Mouse (Mus musculus) heart, embryonic 15.5 days (tissue): ENCODE results near the gene Smim24. TPM values are rescaled to one million over a fixed set of nuclear protein-coding genes. Genes with fewer than 3 reads are reported as not detected.
A peak's percentile ranks its signal among the peaks of the same experiment; 100 is the strongest.

Experiments used
- ATAC-seq: fragments of 200-750 bp; cut with Nextera tagmentation; replicated peaks from 2 replicates; pipeline ENCODE4 v1.8.0; 2017; ENCODE audit warnings: low read depth, moderate TSS enrichment; ENCODE audit not compliant: insufficient number of reproducible peaks, insufficient read depth, low FRiP score
- H3K27ac ChIP-seq: fragments of 300-500 bp; sonication (generic); 2 replicates; pipeline ENCODE4 v1.5.1; 2015; ENCODE audit warnings: mild to moderate bottlenecking, inconsistent platforms
- H3K27me3 ChIP-seq: fragments of 300-500 bp; sonication (generic); 2 replicates; pipeline ENCODE4 v1.6.1; 2015; ENCODE audit warnings: inconsistent platforms
- H3K36me3 ChIP-seq: fragments of 300-500 bp; sonication (generic); 2 replicates; pipeline ENCODE4 v1.6.1; 2015; ENCODE audit warnings: mild to moderate bottlenecking, inconsistent platforms
- H3K4me1 ChIP-seq: fragments of 300-500 bp; sonication (generic); replicated peaks from 2 replicates; pipeline ENCODE4 v1.6.1; 2015; ENCODE audit warnings: inconsistent platforms
- H3K4me2 ChIP-seq: fragments of 300-500 bp; sonication (generic); 2 replicates; pipeline ENCODE4 v1.6.1; 2015; ENCODE audit warnings: inconsistent platforms, mild to moderate bottlenecking, moderate library complexity
- H3K4me3 ChIP-seq: fragments of 300-500 bp; sonication (generic); 2 replicates; pipeline ENCODE4 v1.5.1; 2015; ENCODE audit warnings: mild to moderate bottlenecking, inconsistent platforms
- H3K9ac ChIP-seq: fragments of 300-500 bp; sonication (generic); 2 replicates; pipeline ENCODE4 v1.6.1; 2015; ENCODE audit warnings: mild to moderate bottlenecking, inconsistent platforms
- H3K9me3 ChIP-seq: fragments of 300-500 bp; sonication (generic); replicated peaks from 2 replicates; pipeline ENCODE4 v1.6.1; 2016; ENCODE audit warnings: inconsistent platforms
- WGBS: fragments of 180-500 bp; shearing (Covaris S2); methylation state at CpG from one replicate; pipeline ENCODE4 v1.1.7; 2015; ENCODE audit warnings: mixed read lengths; 5-methylcytosine and 5-hydroxymethylcytosine counted together
- polyA plus RNA-seq: library from polyadenylated mRNA; unstranded; fragments of >200 nt; fragmentation: Nextera tagmentation; extraction: Ambion mirVana; gene quantifications from 2 replicates; pipeline ENCODE4 v1.2.1, GENCODE M21; 2015

The Smim24 gene
- polyA plus RNA-seq, 1 experiment from 2014 or later, result 4.1 TPM

DNA sequence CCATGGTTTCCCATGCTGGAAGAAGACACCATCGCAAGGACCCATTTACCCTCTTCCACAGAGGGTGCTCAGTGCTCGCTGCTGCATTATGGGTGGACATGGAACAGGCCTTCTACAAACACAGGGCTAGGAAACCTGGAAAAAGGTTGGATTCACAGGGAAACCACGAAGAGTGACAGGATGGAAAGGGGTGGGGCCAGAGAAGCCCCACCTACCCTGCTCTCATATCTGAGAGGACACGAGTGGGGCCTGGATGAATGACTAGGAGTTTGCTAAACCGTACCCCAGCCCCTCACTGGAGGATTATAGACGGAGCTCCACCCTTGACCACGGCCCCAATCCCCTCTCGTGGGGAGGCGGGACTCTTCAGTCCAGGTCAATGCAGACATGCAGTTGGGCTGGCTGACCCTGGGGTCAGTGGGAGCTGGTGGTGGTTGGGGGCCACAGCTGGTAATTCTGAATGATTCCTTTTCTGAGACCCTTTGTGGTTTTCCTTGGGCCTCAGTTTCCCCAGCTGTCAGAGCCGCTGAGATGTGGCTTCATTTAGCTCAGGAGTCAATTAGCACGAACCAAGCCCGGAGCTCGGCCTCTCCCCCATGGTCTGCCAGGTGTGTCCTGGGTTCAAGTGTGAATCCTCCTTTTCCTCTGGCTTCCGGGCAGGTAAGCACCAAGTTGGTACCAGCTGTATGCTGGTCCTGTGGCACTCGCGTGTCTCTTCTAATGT, 19.9 kb downstream of the Smim24 start:
- H3K4me1 ChIP-seq, result peaks cover 100% of the 10 kb centered on the region
- WGBS, result 65% methylated on average over 16 of the region's 16 CpGs
- ATAC-seq, result no peak
- no peaks in the 10 kb centered on the region for H3K36me3 ChIP-seq
- no peaks in the 10 kb centered on the region for H3K9me3 ChIP-seq
- H3K27ac ChIP-seq, result peak overlapping the region; percentile 98
- H3K4me3 ChIP-seq, result no peak overlapping the region
- peak overlapping the region; percentile 49 for H3K4me2 ChIP-seq
- no peaks in the 10 kb centered on the region for H3K27me3 ChIP-seq
- H3K9ac ChIP-seq, result peak overlapping the region; percentile 37; the same call in 1 of the 2 replicates

DNA sequence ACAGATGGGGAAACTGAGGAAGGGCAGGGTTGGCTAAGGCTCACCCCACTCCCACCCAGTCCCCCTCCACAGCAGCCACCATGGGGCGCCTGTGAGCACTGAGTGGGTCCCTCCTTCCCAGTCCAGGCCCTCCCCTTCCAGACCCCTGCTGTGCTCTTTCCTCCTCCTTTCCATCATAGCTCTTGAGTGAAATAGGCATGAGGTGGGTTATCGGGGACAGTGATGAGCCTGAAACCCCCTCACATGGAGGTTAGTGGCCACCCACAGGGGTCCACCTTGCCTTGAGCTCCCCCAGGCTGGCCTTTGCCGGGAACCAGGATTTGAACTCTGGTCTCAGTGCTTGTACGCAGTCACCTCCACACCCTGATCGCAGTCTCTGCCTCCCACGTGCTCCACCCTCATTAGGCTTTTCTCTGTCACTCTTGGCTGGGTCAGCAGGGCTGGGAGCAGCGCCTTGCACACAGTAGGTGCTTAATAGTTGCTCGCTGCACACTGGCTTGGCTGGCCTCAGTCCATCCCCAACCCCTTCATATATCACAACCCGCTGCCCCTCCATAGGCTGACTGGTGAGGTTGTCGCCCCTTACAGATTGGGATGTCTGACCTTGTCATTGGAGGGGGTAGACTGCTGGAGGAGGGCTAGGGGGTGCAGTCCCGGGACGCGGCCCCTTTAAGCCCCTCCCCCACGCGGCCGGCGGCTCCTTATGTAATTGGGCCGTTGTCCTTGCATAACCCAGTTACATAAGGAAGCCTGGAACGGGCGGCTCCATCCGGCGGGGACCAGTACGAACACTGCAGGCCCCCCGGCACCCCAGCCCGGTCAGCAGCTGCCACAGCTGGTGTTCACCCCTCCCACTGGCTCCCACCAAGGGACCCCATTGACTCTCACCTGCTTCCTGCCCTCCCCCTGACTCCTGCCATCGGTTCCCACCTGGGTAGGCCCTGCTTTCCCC, 20.7 kb downstream of the Smim24 start:
- WGBS, result 35% methylated on average over 26 of the region's 26 CpGs

DNA sequence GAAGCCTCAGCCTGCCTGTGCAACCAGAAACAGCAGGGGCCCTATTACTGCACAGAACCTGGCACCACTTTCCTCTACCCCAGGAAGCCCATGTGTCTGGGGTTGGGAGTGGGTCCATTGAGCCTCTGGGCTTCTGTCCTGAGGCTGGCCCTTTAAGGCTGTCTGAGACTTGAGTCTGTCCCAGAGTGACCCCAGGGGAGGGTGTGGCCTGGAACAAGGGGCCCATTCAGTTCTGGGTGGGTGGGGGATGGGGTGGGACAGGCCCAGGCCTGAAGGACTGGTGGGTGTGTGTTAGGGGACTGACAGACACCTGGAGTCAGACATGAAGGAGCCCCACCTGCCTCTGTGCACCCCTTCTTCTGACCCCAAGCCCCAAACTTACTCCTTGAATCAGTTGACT, 21.8 kb downstream of the Smim24 start:
- H3K27ac ChIP-seq, result peak overlapping the region; percentile 98
- no peaks in the 10 kb centered on the region for H3K36me3 ChIP-seq
- no peak overlapping the region for H3K9ac ChIP-seq
- no peak overlapping the region for H3K4me2 ChIP-seq
- H3K4me3 ChIP-seq, result no peak overlapping the region
- H3K4me1 ChIP-seq, result peaks cover 98% of the 10 kb centered on the region
- ATAC-seq, result no peak
- H3K9me3 ChIP-seq, result no peaks in the 10 kb centered on the region
- no peaks in the 10 kb centered on the region for H3K27me3 ChIP-seq

More for the DNA sequence above, 20.7 kb downstream of the Smim24 start:
- H3K4me1 ChIP-seq, result peaks cover 100% of the 10 kb centered on the region
- H3K27ac ChIP-seq, result peak overlapping the region; percentile 98
- no peak for ATAC-seq
- H3K4me3 ChIP-seq, result peak overlapping the region; percentile 7; the same call in 1 of the 2 replicates
- H3K9ac ChIP-seq, result no peak overlapping the region
- H3K36me3 ChIP-seq, result no peaks in the 10 kb centered on the region
- no peaks in the 10 kb centered on the region for H3K27me3 ChIP-seq
- no peaks in the 10 kb centered on the region for H3K9me3 ChIP-seq
- H3K4me2 ChIP-seq, result peak overlapping the region; percentile 44

DNA sequence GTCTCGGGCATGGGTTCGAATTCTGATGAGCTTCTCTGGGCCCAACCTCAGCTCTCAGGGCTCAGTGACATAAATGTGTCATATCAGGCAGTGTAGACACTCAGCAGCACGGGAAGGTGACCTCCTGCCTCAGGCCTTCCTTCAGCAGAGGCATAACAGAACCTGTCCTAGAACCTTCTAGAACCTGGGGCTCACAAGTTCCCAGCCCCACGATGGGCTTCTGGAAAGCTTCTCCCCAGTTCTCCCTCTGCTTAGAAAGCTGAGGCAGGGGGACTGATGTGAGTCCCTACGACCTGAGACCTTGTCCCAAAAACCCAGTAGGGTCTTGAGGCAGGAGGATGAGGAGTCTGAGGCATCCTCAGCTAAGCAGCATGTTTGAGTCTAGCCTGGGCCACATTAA, 22.3 kb downstream of the Smim24 start:
- ATAC-seq, result no peak
- peak overlapping the region; percentile 98 for H3K27ac ChIP-seq
- 70% methylated on average over 5 of the region's 5 CpGs for WGBS

DNA sequence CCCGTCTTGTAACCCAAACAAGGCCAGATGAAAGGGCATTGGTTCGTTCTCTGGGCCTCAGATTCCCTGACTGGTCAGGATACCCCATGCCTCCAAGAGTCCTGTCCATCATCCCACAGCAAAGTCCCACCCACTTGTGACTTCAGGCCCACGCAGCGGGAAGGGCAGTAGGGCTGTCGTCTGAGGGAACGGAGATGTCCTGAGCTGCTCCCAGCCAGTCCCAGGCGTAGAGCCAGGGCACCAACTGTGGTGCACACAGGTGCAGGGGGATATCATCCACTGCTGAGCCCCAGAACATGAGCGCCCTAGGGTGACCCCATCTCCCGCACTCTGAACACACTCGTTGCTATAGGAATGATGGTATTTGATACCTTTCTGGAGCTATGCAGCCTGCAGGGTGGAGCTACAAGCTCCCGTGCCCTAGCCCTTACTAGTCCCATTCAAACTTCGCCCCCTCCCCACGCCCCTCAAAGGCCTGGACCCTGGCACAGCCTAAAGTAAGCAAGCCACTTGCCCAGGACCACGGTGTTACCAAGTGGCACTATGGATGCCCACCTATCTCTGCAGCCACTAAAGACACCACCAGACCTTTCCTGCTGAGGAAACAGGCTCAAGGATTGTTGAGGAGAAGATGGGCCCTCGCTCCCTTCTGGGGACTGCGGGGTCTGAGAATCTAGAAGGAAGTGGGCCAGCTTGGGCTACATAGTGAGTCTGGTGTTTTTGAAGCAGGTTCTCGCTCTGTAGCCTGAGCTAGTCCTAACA, 22.9 kb downstream of the Smim24 start:
- Histone ChIP-seq H3K27me3 (no peaks in the 10 kb centered on the region), H3K27ac (peak overlapping the region; percentile 48), H3K4me2 (no peak overlapping the region), H3K9me3 (no peaks in the 10 kb centered on the region), H3K9ac (no peak overlapping the region), H3K4me3 (no peak overlapping the region), H3K4me1 (peaks cover 92% of the 10 kb centered on the region), H3K36me3 (peaks cover 7% of the 10 kb centered on the region; the same call in 1 of the 2 replicates)
- WGBS, result 72% methylated on average over 17 of the region's 17 CpGs
- no peak for ATAC-seq

More for the DNA sequence above, 22.3 kb downstream of the Smim24 start:
- H3K4me2 ChIP-seq, result no peak overlapping the region
- peaks cover 2% of the 10 kb centered on the region; the same call in 1 of the 2 replicates for H3K36me3 ChIP-seq
- no peak overlapping the region for H3K4me3 ChIP-seq
- no peak overlapping the region for H3K9ac ChIP-seq
- no peaks in the 10 kb centered on the region for H3K9me3 ChIP-seq
- H3K4me1 ChIP-seq, result peaks cover 95% of the 10 kb centered on the region
- no peaks in the 10 kb centered on the region for H3K27me3 ChIP-seq

DNA sequence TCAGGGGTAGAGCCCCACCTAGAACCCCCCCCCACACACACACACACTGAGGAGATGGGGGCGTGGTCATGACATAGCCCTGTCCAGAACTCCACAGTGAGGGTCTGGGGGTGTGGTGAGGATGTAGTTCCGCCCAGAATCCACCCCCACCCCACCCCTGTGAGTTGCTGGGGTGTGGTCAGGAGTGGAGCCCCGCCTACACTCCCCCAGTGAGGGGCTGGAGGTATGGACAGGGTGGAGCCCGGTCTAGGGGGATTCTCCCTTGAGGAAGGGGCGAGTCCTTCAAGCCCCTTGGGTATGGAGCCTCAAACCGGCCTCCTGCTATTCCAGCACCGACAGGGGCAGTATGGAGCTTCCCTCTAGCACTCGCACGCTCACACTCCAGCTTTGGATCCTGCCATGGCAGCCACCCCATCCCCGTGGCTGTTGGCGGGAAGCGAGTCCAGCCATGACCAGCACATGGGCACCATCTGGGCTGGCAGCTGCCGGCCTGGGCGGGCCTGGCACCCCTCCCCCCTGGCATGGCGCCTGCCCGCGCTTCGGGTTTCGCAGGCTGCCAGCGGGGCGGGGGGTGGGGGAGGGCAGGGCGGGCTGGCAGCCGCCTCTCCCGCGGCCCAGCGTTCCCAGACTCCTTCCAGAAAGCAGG, 23.9 kb downstream of the Smim24 start:
- H3K27ac ChIP-seq, result peak overlapping the region; percentile 48
- peaks cover 85% of the 10 kb centered on the region for H3K4me1 ChIP-seq
- H3K27me3 ChIP-seq, result no peaks in the 10 kb centered on the region
- H3K9me3 ChIP-seq, result no peaks in the 10 kb centered on the region
- peaks cover 7% of the 10 kb centered on the region; the same call in 1 of the 2 replicates for H3K36me3 ChIP-seq
- peak overlapping the region; percentile 34 for H3K4me3 ChIP-seq
- peak; percentile 41 for ATAC-seq
- WGBS, result 3% methylated on average over 26 of the region's 26 CpGs
- H3K9ac ChIP-seq, result peak overlapping the region; percentile 41
- H3K4me2 ChIP-seq, result peak overlapping the region; percentile 66

DNA sequence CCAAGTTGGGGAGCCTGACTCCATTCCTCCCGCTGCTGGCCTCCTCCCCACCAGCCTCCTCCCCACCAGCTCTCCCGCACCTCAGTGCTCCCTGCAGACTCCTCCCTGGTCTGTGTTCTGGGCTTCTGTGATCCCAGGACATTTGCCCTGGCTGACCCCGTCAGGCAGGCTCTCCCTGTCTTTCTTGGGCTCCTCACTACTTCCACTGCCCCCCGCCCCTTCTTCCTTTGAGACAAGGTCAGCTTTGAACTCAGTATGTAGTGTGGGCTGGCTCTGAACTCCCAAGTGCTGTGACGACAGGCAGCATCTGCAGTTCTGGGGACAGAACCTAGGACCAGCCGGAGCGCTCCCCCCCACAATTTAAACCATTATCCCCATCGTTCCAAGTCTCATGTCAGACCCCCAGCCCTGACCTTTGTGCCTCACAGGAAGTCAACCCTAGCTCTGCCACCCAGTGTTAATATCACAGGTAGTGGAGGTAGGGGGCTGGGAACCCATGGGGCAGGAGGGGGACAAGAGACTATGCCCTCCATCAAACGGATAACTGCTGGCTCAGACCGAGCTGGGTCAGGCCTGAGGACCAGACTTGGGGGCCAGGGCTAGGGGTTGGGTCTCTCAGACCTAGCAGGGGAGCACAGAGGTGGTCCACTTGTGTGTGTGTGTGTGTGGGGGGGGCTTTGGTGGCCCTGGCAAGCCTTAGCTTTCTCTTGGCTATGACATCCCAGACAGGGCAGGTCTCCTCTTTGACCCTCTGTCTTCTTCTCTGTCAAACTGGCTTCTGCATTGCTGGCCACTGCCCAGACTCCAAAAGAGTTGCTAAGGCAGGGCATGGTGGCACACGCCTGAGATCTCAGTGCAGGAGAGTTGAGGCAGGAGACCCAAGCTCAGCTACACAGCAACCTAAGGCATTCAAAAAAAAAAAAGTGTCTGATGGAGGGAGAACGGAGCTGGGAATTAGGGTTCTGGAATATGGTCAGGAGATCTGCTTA, 24.7 kb downstream of the Smim24 start:
- Histone ChIP-seq H3K4me3 (peak overlapping the region; percentile 34), H3K9me3 (no peaks in the 10 kb centered on the region), H3K27ac (peak overlapping the region; percentile 48), H3K4me2 (peak overlapping the region; percentile 66), H3K36me3 (peaks cover 7% of the 10 kb centered on the region; the same call in 1 of the 2 replicates), H3K9ac (peak overlapping the region; percentile 41), H3K27me3 (no peaks in the 10 kb centered on the region), H3K4me1 (peaks cover 85% of the 10 kb centered on the region)
- 57% methylated on average over 12 of the region's 12 CpGs for WGBS
- ATAC-seq, result peak; percentile 7; the same call in 1 of the 2 replicates

DNA sequence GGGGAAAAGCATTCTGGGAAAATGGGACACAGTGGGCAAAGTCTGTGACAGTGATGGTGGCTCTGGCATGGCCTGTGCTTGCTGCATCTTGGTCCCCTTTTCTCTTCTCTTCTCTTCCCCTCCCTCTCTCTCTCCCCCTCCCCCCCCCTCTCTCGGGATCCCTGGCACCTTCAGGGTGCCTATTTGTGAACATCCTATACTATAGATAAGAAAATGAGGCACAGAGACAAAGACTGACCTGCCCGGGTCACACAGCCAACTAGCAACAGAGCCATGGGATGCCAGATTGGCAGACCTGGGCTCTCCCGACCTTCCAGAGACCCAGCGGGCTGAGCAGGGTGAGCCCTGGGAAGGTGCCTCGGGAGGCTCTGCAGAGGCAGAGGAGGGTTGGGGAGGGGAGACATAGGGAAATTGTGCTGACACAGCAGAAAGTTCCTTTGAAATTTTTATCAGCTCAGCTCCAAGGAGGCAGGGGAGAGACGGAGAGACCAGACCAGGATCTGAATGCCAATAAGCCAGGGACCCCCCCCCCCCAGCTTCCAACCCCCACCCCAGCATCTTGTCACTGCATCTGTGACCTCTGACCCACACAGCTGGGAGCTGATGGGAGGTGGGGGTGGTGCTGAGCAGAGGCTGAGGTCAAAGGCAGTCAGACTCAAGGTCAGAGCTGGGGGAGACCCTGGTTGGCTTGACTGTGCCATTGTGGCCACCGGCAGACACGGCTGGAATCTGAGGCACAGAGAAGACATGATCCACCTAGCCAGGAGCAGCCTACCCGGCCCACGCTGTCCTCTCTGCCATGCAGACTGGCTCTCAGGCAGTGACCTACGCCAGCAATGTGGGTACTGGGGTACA, 25.6 kb downstream of the Smim24 start:
- Histone ChIP-seq H3K9ac (0 out of 2 replicates have a peak overlapping the region, but pooled peaks have one; percentile 8), H3K4me1 (peaks cover 78% of the 10 kb centered on the region), H3K36me3 (peaks cover 7% of the 10 kb centered on the region; the same call in 1 of the 2 replicates), H3K27ac (no peak overlapping the region), H3K27me3 (no peaks in the 10 kb centered on the region), H3K9me3 (no peaks in the 10 kb centered on the region), H3K4me2 (no peak overlapping the region), H3K4me3 (no peak overlapping the region)
- no peak for ATAC-seq
- 46% methylated on average over 11 of the region's 11 CpGs for WGBS
